22 mouse cellular contexts compared by ENCODE assay signal in genomic region chr16:70562574-70562973, GRCm38 (mm10).
DNase-seq lines count a peak whose midpoint lies in the region; ATAC-seq and TF ChIP-seq lines count a peak whose summit lies in the region.
"Had no signal": no experiment of that assay in that cellular context is flagged by ENCODE, and none has a peak within 500 bp of the region (broad histone marks: within the 10 kb centered on the region; RNA-seq: fewer than 3 reads in every experiment).

No protein-coding gene starts in this region.

- H3K36me3 ChIP-seq in liver, adult 2 months (ENCODE audit: control insufficient read depth, insufficient read depth, low read length) = peaks cover 12% of the 10 kb centered on the region
- H3K36me3 ChIP-seq in limb, embryonic 10.5 days = no peaks in the 10 kb centered on the region
- no peaks in the 10 kb centered on the region for H3K36me3 ChIP-seq in limb, embryonic 15.5 days
- no peaks in the 10 kb centered on the region for H3K36me3 ChIP-seq in hindbrain, embryonic 11.5 days (ENCODE audit: control insufficient read depth, insufficient read depth, low read length)
- H3K36me3 ChIP-seq: embryonic facial prominence, embryonic 12.5 days; embryonic facial prominence, embryonic 15.5 days; forebrain, embryonic 10.5 days; forebrain, embryonic 12.5 days had no signal

- no peaks in the 10 kb centered on the region for H3K27me3 ChIP-seq in liver, adult 2 months (ENCODE audit: control insufficient read depth, insufficient read depth, low read length)
- H3K27me3 ChIP-seq in limb, embryonic 10.5 days (ENCODE audit: low read depth, poor library complexity, severe bottlenecking) = no peaks in the 10 kb centered on the region
- H3K27me3 ChIP-seq in limb, embryonic 15.5 days = no peaks in the 10 kb centered on the region
- H3K27me3 ChIP-seq in hindbrain, embryonic 11.5 days (ENCODE audit: control insufficient read depth, insufficient read depth, low read length) = no peaks in the 10 kb centered on the region
- H3K27me3 ChIP-seq: embryonic facial prominence, embryonic 12.5 days; embryonic facial prominence, embryonic 15.5 days; forebrain, embryonic 12.5 days had no signal

- peak overlapping the region; percentile 50 for H3K4me3 ChIP-seq in gastrocnemius, adult 2 months
- no peak overlapping the region for H3K4me3 ChIP-seq in liver, adult 2 months (ENCODE audit: insufficient read depth, low read depth, low read length)
- no peak overlapping the region for H3K4me3 ChIP-seq in limb, embryonic 10.5 days
- H3K4me3 ChIP-seq in limb, embryonic 15.5 days = no peak overlapping the region
- no peak overlapping the region for H3K4me3 ChIP-seq in hindbrain, embryonic 11.5 days (ENCODE audit: low read depth, low read length)
- H3K4me3 ChIP-seq: embryonic facial prominence, embryonic 12.5 days; embryonic facial prominence, embryonic 15.5 days; erythroblast, embryonic 14.5 days; forebrain, embryonic 10.5 days; forebrain, embryonic 12.5 days had no signal

- H3K9me3 ChIP-seq in limb, embryonic 10.5 days (replicated peaks) = no peaks in the 10 kb centered on the region
- no peaks in the 10 kb centered on the region for H3K9me3 ChIP-seq in limb, embryonic 15.5 days
- H3K9me3 ChIP-seq in hindbrain, embryonic 11.5 days (ENCODE audit: control insufficient read depth, low read length) = no peaks in the 10 kb centered on the region
- H3K9me3 ChIP-seq: embryonic facial prominence, embryonic 12.5 days; embryonic facial prominence, embryonic 15.5 days; forebrain, embryonic 10.5 days; forebrain, embryonic 12.5 days had no signal

- no peak for TF ChIP-seq POLR2A in liver, adult 2 months (IDR thresholded peaks at IDR 0.05; ENCODE audit: extremely low read depth, insufficient read depth, low read length)

- DNase-seq in gastrocnemius, adult 2 months = no peak
- no peak for DNase-seq in gastrocnemius, postnatal 36 days
- DNase-seq in liver, adult 2 months (ENCODE audit: extremely low read depth, low read depth, low spot score) = peak; percentile 12
- DNase-seq in liver = no peak
- DNase-seq in limb, embryonic 10.5 days (ENCODE audit: low spot score) = no peak
- no peak for DNase-seq in hindbrain, embryonic 11.5 days (ENCODE audit: low spot score)
- DNase-seq: adrenal gland, adult 2 months; cerebellum, adult 11 months; cerebellum, adult 18-20 months; cerebellum, adult 8-10 months; cerebellum, adult 9-11 months; cerebellum, postnatal 14 days; cerebellum, postnatal 36 days; embryo, embryonic 11 days had no signal

- no peaks in the 10 kb centered on the region for H3K79me2 ChIP-seq in liver, adult 2 months (ENCODE audit: control insufficient read depth, insufficient read depth, low read length)

- H3K27ac ChIP-seq in gastrocnemius, adult 2 months = no peak overlapping the region
- no peak overlapping the region for H3K27ac ChIP-seq in liver, adult 2 months (replicated peaks; ENCODE audit: insufficient read depth, low read depth, low read length)
- peak overlapping the region; percentile 79 for H3K27ac ChIP-seq in limb, embryonic 10.5 days
- H3K27ac ChIP-seq in limb, embryonic 15.5 days = no peak overlapping the region
- H3K27ac ChIP-seq in hindbrain, embryonic 11.5 days (ENCODE audit: low read depth, low read length) = no peak overlapping the region
- H3K27ac ChIP-seq: embryonic facial prominence, embryonic 12.5 days; embryonic facial prominence, embryonic 15.5 days; forebrain, embryonic 10.5 days; forebrain, embryonic 12.5 days had no signal

- H3K4me2 ChIP-seq in limb, embryonic 15.5 days = peak overlapping the region; percentile 24; the same call in 1 of the 2 replicates
- H3K4me2 ChIP-seq in hindbrain, embryonic 11.5 days (replicated peaks; ENCODE audit: low read depth, low read length) = no peak overlapping the region
- H3K4me2 ChIP-seq: embryonic facial prominence, embryonic 12.5 days; embryonic facial prominence, embryonic 15.5 days; forebrain, embryonic 12.5 days had no signal

- H3K4me1 ChIP-seq in liver, adult 2 months (ENCODE audit: control insufficient read depth, insufficient read depth, low read length) = no peaks in the 10 kb centered on the region; the same call in 1 of the 2 replicates
- H3K4me1 ChIP-seq in limb, embryonic 10.5 days = peaks cover 20% of the 10 kb centered on the region
- no peaks in the 10 kb centered on the region; the same call in 1 of the 2 replicates for H3K4me1 ChIP-seq in limb, embryonic 15.5 days
- H3K4me1 ChIP-seq in hindbrain, embryonic 11.5 days (replicated peaks; ENCODE audit: control insufficient read depth, insufficient read depth, low read length) = no peaks in the 10 kb centered on the region
- H3K4me1 ChIP-seq: embryonic facial prominence, embryonic 12.5 days; embryonic facial prominence, embryonic 15.5 days; forebrain, embryonic 12.5 days had no signal

- no peak for TF ChIP-seq CTCF in gastrocnemius, adult 2 months (IDR thresholded peaks at IDR 0.05)
- no peak for TF ChIP-seq CTCF in liver, adult 2 months (IDR thresholded peaks at IDR 0.05; ENCODE audit: low read depth, low read length)

- H3K9ac ChIP-seq in liver, adult 2 months (ENCODE audit: low read depth, low read length) = no peak overlapping the region
- no peak overlapping the region for H3K9ac ChIP-seq in limb, embryonic 15.5 days
- no peak overlapping the region for H3K9ac ChIP-seq in hindbrain, embryonic 11.5 days (ENCODE audit: low read depth, low read length)
- H3K9ac ChIP-seq: embryonic facial prominence, embryonic 12.5 days; embryonic facial prominence, embryonic 15.5 days; forebrain, embryonic 12.5 days had no signal

- ATAC-seq in limb, embryonic 15.5 days (ENCODE audit: insufficient number of reproducible peaks, low FRiP score, low TSS enrichment, low read depth) = no peak
- no peak for ATAC-seq in hindbrain, embryonic 11.5 days (ENCODE audit: low FRiP score)
- ATAC-seq: forebrain, embryonic 14.5 days; forebrain, embryonic 16.5 days had no signal

- WGBS in liver, adult 2 months = 85% methylated on average over 8 of the region's 8 CpGs
- 73% methylated on average over 8 of the region's 8 CpGs for WGBS in limb, embryonic 10.5 days
- WGBS in limb, embryonic 15.5 days = 32% methylated on average over 8 of the region's 8 CpGs
- 84% methylated on average over 8 of the region's 8 CpGs for WGBS in hindbrain, embryonic 11.5 days

- intact Hi-C loops in gastrocnemius, adult 2 months (cut with DNase I) = no loop called here
- intact Hi-C loops in gastrocnemius, postnatal 36 days (cut with DNase I) = no loop called here
